ENCODE assay signal across 8 mouse cellular contexts in genomic region chr8:87875452-87875851, GRCm38 (mm10).
DNase-seq lines count a peak whose midpoint lies in the region; ATAC-seq lines count a peak whose summit lies in the region.

No protein-coding gene starts in this region.

- intact Hi-C loops in gastrocnemius, postnatal 14 days (cut with DNase I; ENCODE audit: low total_unique reads), result no loop called here
- intact Hi-C loops in gastrocnemius, postnatal 36 days (cut with DNase I), result no loop called here

- H3K9ac ChIP-seq in kidney, embryonic 14.5 days (ENCODE audit: low read depth, low read length), result no peak overlapping the region
- no peak overlapping the region for H3K9ac ChIP-seq in midbrain, embryonic 11.5 days (ENCODE audit: low read length)

- H3K27me3 ChIP-seq in kidney, embryonic 14.5 days (ENCODE audit: control insufficient read depth, insufficient read depth, low read length), result no peaks in the 10 kb centered on the region
- H3K27me3 ChIP-seq in midbrain, embryonic 11.5 days (ENCODE audit: control insufficient read depth, insufficient read depth, low read length), result no peaks in the 10 kb centered on the region

- H3K4me1 ChIP-seq in kidney, embryonic 14.5 days (ENCODE audit: control insufficient read depth, insufficient read depth, low read length), result peaks cover 19% of the 10 kb centered on the region
- peaks cover 32% of the 10 kb centered on the region for H3K4me1 ChIP-seq in midbrain, embryonic 11.5 days (ENCODE audit: control insufficient read depth, insufficient read depth, low read length)

- ATAC-seq in kidney, embryonic 14.5 days (ENCODE audit: low FRiP score, low TSS enrichment), result peak; percentile 61
- peak; percentile 42; the same call in 1 of the 2 replicates for ATAC-seq in midbrain, embryonic 11.5 days (ENCODE audit: low FRiP score)

- no peaks in the 10 kb centered on the region for H3K9me3 ChIP-seq in kidney, embryonic 14.5 days (ENCODE audit: control insufficient read depth, low read length)
- H3K9me3 ChIP-seq in midbrain, embryonic 11.5 days (ENCODE audit: control insufficient read depth, low read length), result no peaks in the 10 kb centered on the region

- no peak overlapping the region for H3K27ac ChIP-seq in kidney, embryonic 14.5 days (ENCODE audit: low read depth, low read length)
- H3K27ac ChIP-seq in midbrain, embryonic 11.5 days (ENCODE audit: low read depth, low read length), result no peak overlapping the region

- no peaks in the 10 kb centered on the region for H3K36me3 ChIP-seq in kidney, embryonic 14.5 days (ENCODE audit: control insufficient read depth, insufficient read depth, low read length)
- no peaks in the 10 kb centered on the region for H3K36me3 ChIP-seq in midbrain, embryonic 11.5 days (ENCODE audit: control insufficient read depth, insufficient read depth, low read length)

- H3K4me3 ChIP-seq in kidney, embryonic 14.5 days (ENCODE audit: low read length), result no peak overlapping the region
- no peak overlapping the region for H3K4me3 ChIP-seq in midbrain, embryonic 11.5 days (ENCODE audit: low read depth, low read length)

- DNase-seq in gastrocnemius, postnatal 14 days, result peak; percentile 27
- no peak for DNase-seq in gastrocnemius, adult 8-10 months (ENCODE audit: low spot score in 2 of 2)
- peak; percentile 79 to 84 for DNase-seq in cerebellum, postnatal 10 days
- peak; percentile 38 to 43 for DNase-seq in frontal cortex, postnatal 14 days (ENCODE audit: low spot score in 2 of 2)
- DNase-seq in midbrain, embryonic 11.5 days (ENCODE audit: low spot score, missing footprints), result no peak
- no peak for DNase-seq in thymus, postnatal 4 days
- no peak for DNase-seq in gastrocnemius, postnatal 36 days

- no peak overlapping the region for H3K4me2 ChIP-seq in kidney, embryonic 14.5 days (replicated peaks; ENCODE audit: low read depth, low read length)
- H3K4me2 ChIP-seq in midbrain, embryonic 11.5 days, result no peak overlapping the region

- 15% methylated on average over 10 of the region's 10 CpGs for WGBS in kidney, embryonic 14.5 days
- WGBS in midbrain, embryonic 11.5 days, result 49% methylated on average over 10 of the region's 10 CpGs

Comparison
In these comparisons a context has a peak if more than half of its experiments do, and no peak if none do; other contexts are left out.
1. DNase-seq: peak in gastrocnemius, postnatal 14 days (single experiment), cerebellum, postnatal 10 days (2 of 2) and frontal cortex, postnatal 14 days (2 of 2); none in gastrocnemius, adult 8-10 months (0 of 2), midbrain, embryonic 11.5 days (single experiment), thymus, postnatal 4 days (single experiment) and gastrocnemius, postnatal 36 days (0 of 2).